In the genomic region with DNA sequence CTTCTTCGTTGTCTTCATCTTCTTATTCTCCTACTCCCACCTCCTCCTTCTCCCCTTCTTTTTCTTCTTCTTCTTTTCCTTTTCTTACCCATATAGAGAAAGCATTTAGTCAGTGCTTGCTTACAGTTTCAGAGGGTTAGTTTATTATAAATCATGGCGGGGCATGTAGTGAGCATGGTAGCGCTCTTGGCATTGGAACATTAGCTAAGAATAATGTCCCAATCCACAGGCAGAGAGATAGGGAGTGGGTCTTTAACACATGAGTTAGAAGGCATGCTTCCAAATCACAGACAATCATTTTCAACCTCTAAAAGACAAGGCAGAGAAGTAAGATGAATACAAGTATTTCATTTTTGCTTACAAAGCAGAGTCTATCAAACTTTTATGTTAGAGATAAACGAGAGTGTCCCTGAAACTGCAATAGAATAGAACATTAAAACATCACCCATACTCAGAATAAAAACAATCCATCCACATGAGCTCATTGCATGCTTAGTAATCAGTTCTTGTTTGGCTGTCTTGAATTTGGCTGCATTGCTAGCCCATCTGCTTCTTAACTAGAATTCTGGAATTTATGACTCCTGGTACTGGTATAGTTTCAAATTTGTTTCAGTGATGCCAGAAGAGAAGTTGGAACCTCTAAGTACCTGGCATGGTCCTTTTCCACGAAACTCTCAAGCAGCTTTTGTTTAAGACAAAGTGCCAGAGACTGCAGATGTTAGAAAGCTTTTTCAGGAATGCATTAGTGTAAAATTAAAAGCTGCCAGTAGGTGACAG, we compare ENCODE assay signal across 19 mouse cellular contexts.
A peak's percentile ranks its signal among the peaks of the same experiment; 100 is the strongest.
DNase-seq lines count a peak whose midpoint lies in the region; TF ChIP-seq lines count a peak whose summit lies in the region.
"Had no signal": no experiment of that assay in that cellular context is flagged by ENCODE, and none has a peak within 500 bp of the region (broad histone marks: within the 10 kb centered on the region; RNA-seq: fewer than 3 reads in every experiment).

No protein-coding gene starts in this region.

- peak; percentile 0 to 6 for DNase-seq in heart, postnatal 10 days
- DNase-seq in heart, adult 9 months (ENCODE audit: low spot score in 2 of 2): no peak
- DNase-seq in right cerebral cortex, postnatal 25 days: peak; percentile 6
- DNase-seq in right cerebral cortex, postnatal 36 days (ENCODE audit: low spot score in 2 of 2): no peak
- DNase-seq in layer of hippocampus, adult 2 months (ENCODE audit: low spot score in 2 of 2): peak; percentile 32 to 73
- peak; percentile 64 for DNase-seq in telencephalon, adult 2 months (ENCODE audit: low read depth, low spot score)
- DNase-seq in adrenal gland, postnatal 25 days: no peak
- DNase-seq in urinary bladder, adult 18-20 months (ENCODE audit: low spot score in 2 of 2): no peak
- DNase-seq: cerebellum, adult 11 months; gastrocnemius, adult 2 months; heart, adult 11 months; kidney, adult 8-10 months; kidney, postnatal 25 days; left cerebral cortex, postnatal 4 days; liver, embryonic 13.5 days; thymus, postnatal 4 days had no signal

- no peak overlapping the region for H3K4me3 ChIP-seq in layer of hippocampus, adult 2 months
- H3K4me3 ChIP-seq: erythroblast, embryonic 14.5 days; gastrocnemius, adult 2 months; hindbrain, embryonic 10.5 days; liver, embryonic 13.5 days; midbrain, embryonic 15.5 days had no signal

- H3K27ac ChIP-seq in layer of hippocampus, adult 2 months: peak overlapping the region; percentile 51; the same call in 1 of the 2 replicates
- H3K27ac ChIP-seq: gastrocnemius, adult 2 months; hindbrain, embryonic 10.5 days; liver, embryonic 13.5 days; midbrain, embryonic 15.5 days had no signal

- TF ChIP-seq CTCF in layer of hippocampus, adult 2 months (conservative IDR thresholded peaks at IDR 0.05): no peak

- intact Hi-C loops in heart, postnatal 10 days (cut with DNase I): no loop called here

Comparison
In these comparisons a context has a peak if more than half of its experiments do, and no peak if none do; other contexts are left out.
1. DNase-seq: peak in heart, postnatal 10 days (2 of 2), right cerebral cortex, postnatal 25 days (single experiment), layer of hippocampus, adult 2 months (2 of 2) and telencephalon, adult 2 months (single experiment); none in heart, adult 9 months (0 of 2), right cerebral cortex, postnatal 36 days (0 of 2), adrenal gland, postnatal 25 days (single experiment) and urinary bladder, adult 18-20 months (0 of 2).